Mouse (Mus musculus): ENCODE results near the gene Atp13a3.
"Not testable (repeated sequence)": the region's sequence is repeated elsewhere in the genome, so short reads cannot be mapped to it uniquely, and the experiment has no call there.

Atp13a3 gene

DNA sequence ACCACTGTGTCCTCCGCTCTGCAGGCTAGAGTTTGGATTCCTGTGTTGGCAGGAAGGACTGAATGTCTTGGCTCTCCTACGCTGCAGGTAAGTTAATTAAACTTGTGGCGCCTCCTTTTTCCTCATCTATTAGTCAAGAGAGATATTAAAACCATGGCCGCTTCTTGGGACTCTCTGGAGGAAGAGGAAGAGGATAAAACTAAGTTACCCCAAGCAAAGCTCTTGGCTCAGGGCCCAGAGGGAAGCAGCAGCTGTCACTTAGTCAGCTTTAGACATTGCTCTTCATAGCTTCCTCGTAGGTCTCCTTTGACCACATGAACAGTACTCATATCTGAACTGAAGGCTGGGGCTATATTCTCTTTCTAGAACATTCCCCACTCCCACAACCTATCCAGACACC lies 10.5 kb upstream of the Atp13a3 start:
- DNase-seq (ENCODE audit: low read depth in 1 of 2, low spot score in 2 of 2): peak in 1 of 2 experiments; percentile 5

DNA sequence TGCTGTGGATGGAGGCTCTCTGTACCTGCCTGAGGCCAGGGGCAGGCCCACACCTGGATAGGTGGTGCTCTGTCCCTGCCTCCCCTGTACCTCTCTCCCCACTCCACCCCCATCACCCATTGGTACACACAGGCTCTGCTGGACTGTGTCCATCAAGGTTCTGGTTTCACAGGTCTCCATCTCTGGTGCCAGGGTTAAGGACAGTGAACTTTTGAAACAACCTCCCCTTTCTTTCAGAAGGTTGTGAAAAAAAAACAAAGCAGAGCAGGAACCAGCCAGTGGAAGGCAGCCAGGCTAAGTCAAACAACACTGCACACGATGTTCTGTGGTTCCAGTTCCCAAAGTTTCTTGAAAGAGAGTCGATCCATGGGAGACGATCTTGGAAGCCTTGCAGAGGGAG lies 6.9 kb upstream of the Atp13a3 start:
- DNase-seq (ENCODE audit: low read depth in 1 of 2, low spot score in 2 of 2): no peak

DNA sequence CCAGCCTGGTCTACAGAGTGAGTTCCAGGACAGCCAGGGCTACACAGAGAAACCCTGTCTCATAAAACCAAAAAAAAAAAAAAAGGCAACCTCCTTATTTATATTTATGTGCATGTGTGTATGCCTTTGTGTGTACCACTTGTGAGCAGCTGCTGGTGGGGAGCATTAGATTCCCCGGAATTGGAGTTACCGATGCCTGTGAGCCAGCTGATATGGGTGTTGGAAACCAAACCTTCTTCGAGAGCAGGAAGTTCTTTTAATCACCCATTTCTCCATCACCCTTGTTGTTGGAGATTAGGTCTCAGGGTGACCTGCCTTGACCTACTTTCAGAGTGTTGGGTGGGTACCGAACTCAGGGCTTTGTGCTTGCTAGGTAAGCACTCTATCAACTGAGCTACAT lies 5.1 kb upstream of the Atp13a3 start:
- DNase-seq (ENCODE audit: low read depth in 1 of 2, low spot score in 2 of 2): no peak

DNA sequence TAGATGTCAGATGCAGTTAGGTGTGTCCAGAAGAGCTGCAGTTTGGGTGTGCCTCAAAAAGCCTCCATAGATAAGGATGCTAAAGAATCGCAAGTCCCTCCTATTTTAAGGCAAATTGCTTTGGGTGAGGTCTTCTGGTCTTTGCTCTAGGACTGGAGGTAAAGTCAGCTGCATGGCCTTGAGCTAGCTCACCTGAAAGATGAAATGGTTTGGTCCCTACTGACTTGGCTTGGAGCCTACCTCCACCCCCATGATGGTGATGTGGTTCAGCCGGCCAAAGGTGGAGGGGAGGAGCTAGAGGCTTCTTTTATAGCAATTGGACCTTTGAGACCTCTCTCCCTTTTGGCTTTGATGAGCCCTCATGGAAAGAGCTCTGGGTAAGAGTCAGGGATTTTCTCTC lies 1.7 kb upstream of the Atp13a3 start:
- no peak for DNase-seq (ENCODE audit: low read depth in 1 of 2, low spot score in 2 of 2)

DNA sequence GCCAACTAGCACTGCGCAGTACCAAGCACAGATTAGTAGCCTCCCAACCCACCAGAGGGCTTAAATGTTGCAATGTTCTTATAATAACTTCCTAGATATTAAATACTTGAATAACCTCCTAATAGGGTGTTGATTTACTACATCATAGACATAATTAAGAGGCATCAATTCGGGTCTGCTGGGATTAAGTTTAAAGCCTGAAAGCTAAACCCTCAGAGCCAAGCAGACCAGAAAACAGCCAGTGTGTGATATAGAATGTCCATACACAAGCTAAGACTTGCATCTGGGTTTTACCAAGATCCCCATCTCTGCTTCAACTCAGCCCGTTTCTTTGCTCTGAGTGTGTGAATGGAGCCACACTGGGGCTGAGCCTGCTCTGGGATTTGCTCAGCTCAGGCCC lies 2.2 kb downstream of the Atp13a3 start:
- DNase-seq (ENCODE audit: low read depth in 1 of 2, low spot score in 2 of 2): no peak

DNA sequence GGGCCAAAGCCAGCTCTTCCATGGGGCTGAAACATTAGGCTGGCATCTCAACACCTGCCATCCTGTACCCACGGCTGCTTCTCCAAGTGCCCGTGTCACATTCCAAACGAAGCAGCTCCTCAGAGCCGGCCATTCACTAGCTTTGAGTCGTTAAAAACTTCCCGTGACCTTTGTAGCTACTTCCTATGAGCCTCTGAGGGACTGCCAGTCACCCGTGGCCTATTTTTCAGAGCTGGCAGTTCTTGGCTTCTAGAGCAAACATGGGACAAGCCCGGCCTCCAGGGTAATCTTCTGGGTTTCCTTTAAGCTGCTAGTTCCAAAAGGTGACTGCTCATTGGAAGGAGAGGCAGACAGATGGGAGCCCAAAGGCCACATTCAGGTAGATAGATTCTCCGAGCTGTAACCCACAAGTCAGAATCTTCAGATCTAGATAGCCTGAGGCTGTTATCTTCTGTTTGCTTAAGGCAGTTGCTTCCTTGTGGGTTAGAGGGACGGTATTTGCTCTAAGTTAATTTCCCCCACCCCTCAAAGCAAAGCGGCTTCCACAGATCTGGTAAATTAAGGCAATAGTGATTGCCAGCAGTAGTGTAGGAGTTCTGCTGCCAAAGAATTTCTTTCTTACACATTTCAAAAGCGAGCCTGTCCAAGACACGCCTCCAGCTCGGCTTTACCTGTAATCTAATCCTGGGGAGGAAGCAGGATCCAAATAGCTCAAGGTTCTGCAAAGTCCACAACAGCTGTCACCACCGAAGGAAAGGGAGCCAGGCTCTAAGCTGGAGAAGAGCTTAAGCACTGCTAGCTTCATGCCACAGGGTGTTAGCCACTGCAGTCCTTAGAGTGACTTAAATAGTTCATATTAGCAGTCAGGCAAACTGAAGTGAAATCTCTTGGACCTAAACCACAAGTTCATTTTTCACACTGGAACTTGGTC lies 8.4 kb downstream of the Atp13a3 start:
- DNase-seq (ENCODE audit: low read depth in 1 of 2, low spot score in 2 of 2): no peak

DNA sequence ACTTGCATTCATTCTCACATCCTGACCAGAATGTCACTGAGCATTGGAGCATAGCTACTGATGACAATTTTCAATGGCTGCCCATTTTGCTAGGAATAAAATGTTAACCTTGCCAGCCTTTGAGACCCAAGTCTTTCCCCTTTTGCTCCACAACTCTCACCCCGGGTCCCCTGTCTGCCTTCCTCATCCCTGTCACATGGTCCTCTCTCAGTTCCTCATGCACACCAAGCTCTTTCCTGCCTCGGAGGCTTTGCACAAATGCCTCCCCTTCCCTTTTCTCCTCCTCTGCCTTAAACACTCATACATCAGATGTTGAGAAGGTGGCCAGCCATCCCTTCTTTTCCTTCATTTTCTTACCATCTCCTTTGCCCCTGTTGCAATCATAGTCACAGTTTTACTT lies 10.6 kb downstream of the Atp13a3 start:
- peak in 1 of 2 experiments; percentile 48 for DNase-seq (ENCODE audit: low read depth in 1 of 2, low spot score in 2 of 2)

DNA sequence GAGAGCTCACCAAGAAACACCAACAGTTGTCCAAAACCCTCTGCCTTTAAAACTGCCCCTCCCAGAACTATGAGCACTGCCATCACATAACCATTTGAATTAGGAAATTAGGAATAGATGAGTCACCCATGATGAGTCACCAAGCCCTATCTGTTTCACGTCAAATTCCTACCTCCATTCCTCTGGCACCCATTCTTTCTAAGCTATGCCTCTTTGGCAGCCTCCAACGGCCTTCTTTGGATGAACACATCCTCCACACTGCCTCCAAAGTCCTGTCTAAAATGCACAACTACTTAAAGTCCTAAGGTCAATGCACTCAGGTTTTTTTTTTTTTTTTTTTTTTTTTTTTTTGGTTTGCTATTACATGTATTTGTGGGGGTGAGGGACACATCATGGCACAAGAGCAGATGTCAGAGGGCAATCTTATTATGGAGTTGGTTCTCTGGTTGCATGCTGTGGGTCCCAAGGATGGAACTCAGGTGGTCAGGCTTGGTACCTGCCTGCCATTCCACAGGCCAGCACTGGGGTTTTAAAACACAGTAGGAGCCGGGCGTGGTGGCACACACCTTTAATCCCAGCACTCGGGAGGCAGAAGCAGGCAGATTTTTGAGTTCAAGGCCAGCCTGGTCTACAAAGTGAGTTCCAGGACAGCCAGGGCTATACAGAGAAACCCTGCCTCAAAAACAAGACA lies 15.0 kb downstream of the Atp13a3 start:
- DNase-seq (ENCODE audit: low read depth in 1 of 2, low spot score in 2 of 2): peak; percentile 7 to 18

DNA sequence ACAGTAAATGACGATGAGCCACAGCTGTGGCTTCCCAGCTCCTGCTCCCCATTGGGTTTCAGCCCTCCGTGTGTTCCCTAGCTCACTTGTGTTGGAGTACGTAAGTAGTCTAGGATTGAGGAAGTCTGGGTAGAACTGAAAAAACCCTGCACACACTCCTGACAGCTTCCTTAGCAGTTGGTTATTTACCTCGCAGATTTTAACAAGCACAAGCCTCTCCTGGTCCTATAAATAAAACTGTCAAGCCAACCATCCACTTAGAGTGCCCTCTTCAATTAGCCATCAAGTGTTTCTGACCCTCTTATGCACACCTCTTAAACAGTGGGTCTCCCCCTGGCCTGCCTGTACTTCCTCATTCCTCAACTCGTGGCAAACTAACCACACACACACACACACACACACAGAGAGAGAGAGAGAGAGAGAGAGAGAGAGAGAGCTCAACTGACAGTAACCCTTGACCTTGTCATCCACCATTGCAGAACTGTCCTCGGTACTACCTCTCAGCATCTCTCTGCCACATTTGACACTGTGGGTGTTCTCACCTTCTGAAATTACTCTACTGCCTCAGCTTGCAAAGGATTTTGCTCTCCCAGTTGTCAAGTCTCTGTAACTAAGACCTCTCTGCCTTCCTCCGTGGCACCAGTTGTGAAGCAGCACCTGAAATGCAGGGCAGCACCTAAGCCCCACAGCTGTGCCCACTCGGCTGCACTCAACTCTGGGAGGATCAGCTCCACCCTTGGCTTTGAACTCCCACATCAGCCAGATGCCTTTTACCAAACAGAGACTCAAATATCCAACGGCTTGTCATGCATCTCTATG lies 15.7 kb downstream of the Atp13a3 start:
- peak; percentile 10 to 24 for DNase-seq (ENCODE audit: low read depth in 1 of 2, low spot score in 2 of 2)

DNA sequence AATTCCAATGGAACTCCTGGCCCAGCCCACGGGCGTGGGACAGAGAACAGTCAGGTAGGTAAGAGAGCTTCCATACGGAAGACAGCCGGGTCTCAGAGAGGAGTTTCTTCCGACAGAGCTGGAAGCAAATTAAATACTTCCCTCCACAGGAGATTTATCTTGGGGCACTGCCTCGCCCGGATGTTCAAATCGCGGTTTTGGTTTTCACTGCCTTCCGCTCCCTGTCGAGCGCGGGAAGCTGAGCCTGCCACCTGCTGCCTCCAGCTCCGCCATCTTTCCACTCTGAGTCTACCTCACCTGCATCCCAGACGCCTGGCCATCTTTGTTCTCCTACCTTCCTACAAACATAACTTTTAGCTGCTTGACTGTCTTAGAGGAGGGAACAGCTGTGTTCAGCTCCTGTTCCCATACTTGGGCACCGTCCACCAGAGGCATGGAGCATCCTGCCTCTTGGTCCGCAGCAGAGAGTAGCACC lies 16.5 kb downstream of the Atp13a3 start:
- peak in 1 of 2 experiments; percentile 31 for DNase-seq (ENCODE audit: low read depth in 1 of 2, low spot score in 2 of 2)

DNA sequence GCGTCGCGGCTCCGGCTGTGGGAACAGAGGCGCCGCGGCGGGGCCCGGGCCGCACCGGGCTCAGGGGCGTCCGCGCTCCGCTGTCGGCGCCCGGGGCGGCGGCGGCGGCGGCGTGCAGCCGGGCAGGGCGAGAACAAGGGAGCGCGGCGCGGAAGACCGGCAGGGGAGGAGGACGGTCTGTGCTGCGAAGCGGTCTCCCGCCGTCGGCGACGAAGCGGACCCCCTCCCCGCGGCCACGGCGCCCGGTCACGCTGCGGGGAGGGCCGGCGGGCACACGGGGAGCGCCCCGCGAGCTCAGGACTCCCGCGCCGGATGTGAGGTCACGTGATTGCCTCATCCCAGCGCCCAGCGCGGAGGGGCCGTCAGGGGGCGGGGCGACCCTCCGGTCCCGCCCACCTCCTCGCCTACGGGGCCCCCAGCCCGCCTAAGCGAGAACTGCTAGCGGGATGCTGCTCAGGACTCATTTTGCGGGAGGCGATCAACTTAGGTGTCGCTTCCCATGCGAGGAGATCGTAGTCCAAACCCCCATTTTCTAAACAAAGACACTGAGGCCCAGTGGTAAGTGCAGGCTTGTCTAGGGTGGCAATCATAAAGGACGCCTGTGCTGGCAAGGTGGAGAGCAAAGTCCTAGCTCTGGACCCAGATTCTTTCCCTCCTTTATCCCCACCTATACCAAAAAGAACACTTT lies 17.1 kb downstream of the Atp13a3 start:
- peak; percentile 58 to 82 for DNase-seq (ENCODE audit: low read depth in 1 of 2, low spot score in 2 of 2)

DNA sequence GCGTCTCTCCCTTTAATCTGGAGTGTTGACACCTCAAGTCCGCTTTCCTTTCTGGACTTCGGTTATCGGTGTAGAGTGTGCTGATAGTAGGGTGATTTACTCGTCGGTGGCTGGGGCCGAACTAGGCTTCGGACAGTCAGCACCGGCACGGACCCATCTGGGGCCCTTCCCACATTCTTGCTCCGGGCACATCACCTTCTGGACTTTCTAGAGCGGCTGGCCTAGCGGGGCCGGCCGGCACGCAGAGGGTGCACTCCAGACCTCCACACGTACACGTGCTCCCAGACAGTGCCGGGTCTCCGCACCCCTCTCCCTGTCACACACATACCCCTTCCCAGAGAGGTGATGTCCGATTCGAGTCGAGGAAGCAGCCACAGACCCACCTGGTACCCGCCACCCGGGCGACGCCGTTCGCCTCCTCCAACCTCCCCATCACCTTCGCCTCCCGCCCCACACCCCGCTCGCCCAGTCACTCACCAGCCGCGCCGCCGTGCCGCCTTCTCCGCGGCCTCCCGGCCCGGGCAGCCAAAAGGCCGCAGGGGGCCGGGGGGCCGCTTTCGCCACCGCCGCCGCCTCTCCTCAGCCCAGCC lies 17.8 kb downstream of the Atp13a3 start:
- peak in 1 of 2 experiments; percentile 6 for DNase-seq (ENCODE audit: low read depth in 1 of 2, low spot score in 2 of 2)

DNA sequence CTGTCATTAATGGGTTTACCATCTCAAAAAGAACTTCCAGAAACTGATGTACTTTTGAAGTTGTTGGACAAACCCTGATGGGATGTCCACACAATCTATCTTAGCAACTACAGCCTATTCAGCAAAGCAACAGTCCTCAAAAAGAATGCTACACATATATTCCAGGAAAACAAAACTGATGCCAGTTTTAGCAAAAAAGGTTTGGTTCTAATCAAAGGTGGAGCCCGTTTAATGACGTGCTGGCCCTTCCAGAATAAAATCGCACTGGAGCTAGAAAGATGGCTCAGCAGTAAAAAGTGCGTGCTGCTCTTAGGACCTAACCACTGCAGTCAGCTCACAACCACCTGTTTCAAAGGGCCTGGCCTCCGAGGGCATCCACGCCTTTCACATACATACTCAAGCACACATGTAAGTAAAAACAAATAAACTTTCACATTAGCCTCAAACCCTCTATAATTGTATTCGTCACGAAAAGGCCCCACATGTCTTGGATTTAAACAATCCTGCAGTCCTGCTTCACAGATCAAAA lies 18.8 kb downstream of the Atp13a3 start:
- DNase-seq (ENCODE audit: low read depth in 1 of 2, low spot score in 2 of 2): no peak

DNA sequence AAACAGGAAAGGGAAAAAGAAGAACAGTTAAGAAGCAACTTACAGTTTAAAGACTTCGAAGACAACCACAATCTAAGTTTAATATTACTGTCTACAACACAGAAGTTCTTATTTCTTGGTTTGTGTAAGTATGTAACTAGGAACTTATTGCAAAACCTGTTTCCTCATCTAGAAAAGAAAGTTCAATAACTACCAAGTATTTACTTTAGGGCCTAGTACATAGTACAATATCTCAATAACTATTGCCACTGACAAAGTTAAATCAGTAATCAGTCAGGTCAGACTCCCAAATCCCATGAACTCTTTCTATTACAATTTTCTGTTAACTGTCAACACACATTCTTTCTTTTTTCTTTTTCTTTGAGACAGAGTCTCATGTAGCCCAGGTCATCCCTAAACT lies 20.2 kb downstream of the Atp13a3 start:
- no peak for DNase-seq (ENCODE audit: low read depth in 1 of 2, low spot score in 2 of 2)

DNA sequence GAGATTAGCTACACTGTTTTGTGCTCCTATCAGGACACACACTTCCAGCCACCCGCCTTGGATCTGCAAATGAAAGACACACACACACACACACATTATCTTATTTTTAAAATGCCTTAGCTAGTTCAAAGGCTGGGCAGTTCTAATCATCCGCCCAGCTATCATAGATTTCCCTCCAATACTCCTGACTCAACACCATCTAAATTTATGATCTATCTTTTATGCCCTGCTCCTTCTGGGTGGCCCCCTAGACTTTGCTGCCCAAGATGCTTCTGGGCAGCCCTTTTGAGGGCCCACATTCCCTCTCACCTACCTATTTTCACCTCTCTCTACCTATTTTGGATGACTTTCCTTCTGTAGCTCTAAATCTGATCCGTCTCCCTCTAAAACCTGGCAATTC lies 29.5 kb downstream of the Atp13a3 start:
- no peak for DNase-seq (ENCODE audit: low read depth in 1 of 2, low spot score in 2 of 2)

DNA sequence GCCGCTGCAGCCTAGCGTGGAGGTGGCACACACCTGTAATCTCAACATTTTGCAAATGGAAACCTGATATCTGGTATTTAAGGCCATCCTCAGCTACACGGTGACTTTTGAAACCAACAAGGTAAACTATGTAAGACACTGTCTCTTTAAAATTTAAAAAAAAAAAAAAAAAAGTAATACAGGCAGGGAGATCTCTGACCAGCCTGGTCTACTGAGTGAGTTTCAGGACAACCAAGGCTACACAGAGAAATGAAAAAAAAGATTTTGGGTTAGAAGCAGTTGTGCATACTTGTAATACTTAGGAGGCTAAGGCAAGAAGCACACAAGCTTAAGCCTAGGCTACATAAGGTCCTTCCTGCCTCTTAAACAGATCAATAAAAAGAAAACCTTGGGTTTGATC lies 30.8 kb downstream of the Atp13a3 start:
- DNase-seq (ENCODE audit: low read depth in 1 of 2, low spot score in 2 of 2): no peak

DNA sequence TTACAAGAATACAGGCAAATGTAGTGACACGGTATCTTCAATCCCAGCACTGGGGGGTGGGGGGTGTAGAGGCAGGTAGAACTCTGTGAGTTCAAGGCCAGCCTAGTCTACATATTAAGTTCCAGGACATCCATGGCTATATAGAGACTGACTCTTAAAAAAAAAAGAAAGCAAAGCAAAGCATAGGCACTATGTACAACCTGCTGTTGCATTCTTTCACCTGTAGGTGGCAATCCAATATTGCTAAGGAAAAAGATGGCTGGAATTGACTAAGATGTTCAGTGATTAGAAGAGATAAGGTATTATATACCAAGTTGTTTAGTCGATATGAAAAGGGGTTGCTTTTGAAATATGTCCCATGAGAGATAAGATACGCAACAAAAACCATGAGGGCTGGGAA lies 31.5 kb downstream of the Atp13a3 start:
- DNase-seq (ENCODE audit: low read depth in 1 of 2, low spot score in 2 of 2): no peak

DNA sequence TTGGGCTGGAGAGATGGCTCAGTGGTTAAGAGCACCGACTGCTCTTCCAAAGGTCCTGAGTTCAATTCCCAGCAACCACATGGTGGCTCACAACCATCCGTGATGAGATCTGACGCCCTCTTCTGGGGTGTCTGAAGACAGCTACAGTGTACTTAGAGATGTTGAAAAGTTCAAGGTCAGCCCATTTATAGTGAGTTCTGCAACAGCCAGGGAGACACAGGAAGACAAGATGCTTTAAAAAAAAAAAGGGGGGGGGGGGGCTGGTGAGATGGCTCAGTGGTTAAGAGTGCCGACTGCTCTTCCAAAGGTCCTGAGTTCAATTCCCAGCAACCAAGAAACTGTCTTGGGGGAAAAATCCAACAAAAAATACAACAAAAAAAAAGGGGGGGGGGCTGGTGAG lies 32.5 kb downstream of the Atp13a3 start:
- not testable (repeated sequence) for DNase-seq (ENCODE audit: low read depth in 1 of 2, low spot score in 2 of 2)

DNA sequence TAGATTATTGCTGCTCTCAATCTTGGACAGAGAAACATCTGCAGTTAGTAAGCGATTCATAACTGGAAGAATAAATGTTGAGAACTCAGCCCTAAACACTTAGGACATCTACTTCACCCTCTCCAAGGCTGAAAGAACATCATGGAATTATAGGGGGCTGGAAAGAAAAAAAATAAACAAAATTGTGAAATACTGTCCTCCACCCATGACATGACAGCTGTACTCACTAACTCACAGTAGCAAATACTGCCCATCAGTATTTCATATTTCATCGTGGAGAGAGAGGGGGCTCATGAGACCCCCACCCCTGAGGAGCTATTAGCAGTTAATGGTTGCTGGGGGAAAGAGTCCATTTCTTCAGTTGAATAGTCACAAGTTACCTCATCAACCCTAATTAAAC lies 38.4 kb downstream of the Atp13a3 start:
- no peak for DNase-seq (ENCODE audit: low read depth in 1 of 2, low spot score in 2 of 2)

DNA sequence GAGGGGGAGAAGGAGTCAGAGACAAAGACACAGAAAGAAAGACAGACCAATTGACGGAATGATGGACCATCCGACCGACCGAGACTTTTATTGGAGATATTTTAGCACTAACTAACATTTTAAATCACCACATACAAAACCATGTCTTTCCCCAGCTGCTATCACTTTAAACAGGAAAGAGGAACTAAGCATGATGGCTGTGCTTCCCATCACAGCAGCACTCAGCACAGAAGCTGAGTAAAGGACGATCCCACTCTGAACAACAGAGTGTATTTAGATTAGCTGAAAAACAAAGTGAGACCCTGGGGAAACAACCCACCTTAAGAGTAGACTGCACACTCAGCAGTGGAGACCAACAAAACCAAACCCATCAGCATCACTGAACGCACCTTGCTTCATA lies 41.2 kb downstream of the Atp13a3 start:
- no peak for DNase-seq (ENCODE audit: low read depth in 1 of 2, low spot score in 2 of 2)
